Mouse (Mus musculus): ENCODE data around the gene Gm13695. TPM values are rescaled to one million over a fixed set of nuclear protein-coding genes. Genes with fewer than 3 reads are reported as not detected.
A peak's percentile ranks its signal among the peaks of the same experiment; 100 is the strongest.
"Not testable (repeated sequence)": the region's sequence is repeated elsewhere in the genome, so short reads cannot be mapped to it uniquely, and the experiment has no call there.

Gm13695 gene
- not detected for total RNA-seq (2021)
- long read RNA-seq, experiment 1 = 0 reads
- long read RNA-seq, experiment 2 = 0 reads

GRCm38 (mm10) chr2:83967013-83967412 is at the start of gene Gm13695:
Gene Gm13695 (plus strand): TSS chr2:83967313.
- not testable (repeated sequence) for DNase-seq

GRCm38 (mm10) chr2:83929478-83930088 is 37.5 kb upstream of the Gm13695 start:
- DNase-seq = no peak

GRCm38 (mm10) chr2:83940931-83941361 is 26.2 kb upstream of the Gm13695 start, which contains the start of gene Zswim2:
Gene Zswim2 (minus strand): TSS chr2:83941228.
- DNase-seq = peak; percentile 36

- DNase-seq = no peak
Observed at GRCm38 (mm10) chr2:83941378-83941777, 25.7 kb upstream of the Gm13695 start.

GRCm38 (mm10) chr2:83941792-83942191 is 25.3 kb upstream of the Gm13695 start:
- DNase-seq = no peak

- not testable (repeated sequence) for DNase-seq
Observed at GRCm38 (mm10) chr2:83955393-83955792, 11.7 kb upstream of the Gm13695 start, which contains the start of gene Gm13698. Gene Gm13698 (plus strand): TSS chr2:83955693.

- not testable (repeated sequence) for DNase-seq
Observed at GRCm38 (mm10) chr2:83961203-83961602, 5.9 kb upstream of the Gm13695 start, which contains the start of gene Gm13693. Gene Gm13693 (plus strand): TSS chr2:83961503.

- not testable (repeated sequence) for DNase-seq
Observed at GRCm38 (mm10) chr2:83972823-83973222, 5.7 kb downstream of the Gm13695 start, which contains the start of gene Gm13696. Gene Gm13696 (plus strand): TSS chr2:83973123.

GRCm38 (mm10) chr2:83978633-83979032 is 11.5 kb downstream of the Gm13695 start, which contains the start of gene Gm13694:
Gene Gm13694 (plus strand): TSS chr2:83978933.
- DNase-seq = not testable (repeated sequence)

GRCm38 (mm10) chr2:83984443-83984842 is 17.3 kb downstream of the Gm13695 start, which contains the start of gene Gm13697:
Gene Gm13697 (plus strand): TSS chr2:83984743.
- not testable (repeated sequence) for DNase-seq

- not testable (repeated sequence) for DNase-seq
Observed at GRCm38 (mm10) chr2:83990253-83990652, 23.1 kb downstream of the Gm13695 start, which contains the start of gene Gm13691. Gene Gm13691 (plus strand): TSS chr2:83990553.

GRCm38 (mm10) chr2:83993639-83994255 is 26.6 kb downstream of the Gm13695 start:
- DNase-seq = not testable (repeated sequence)

- not testable (repeated sequence) for DNase-seq
Observed at GRCm38 (mm10) chr2:83994526-83994925, 27.4 kb downstream of the Gm13695 start.

GRCm38 (mm10) chr2:84008913-84009312 is 41.8 kb downstream of the Gm13695 start:
- no peak for DNase-seq

- no peak for DNase-seq
Observed at GRCm38 (mm10) chr2:84009818-84010217, 42.7 kb downstream of the Gm13695 start.

- no peak for DNase-seq
Observed at GRCm38 (mm10) chr2:84014572-84014971, 47.5 kb downstream of the Gm13695 start.

- not testable (repeated sequence) for DNase-seq
Observed at GRCm38 (mm10) chr2:84016291-84016690, 49.2 kb downstream of the Gm13695 start.

GRCm38 (mm10) chr2:84018330-84018729 is 51.2 kb downstream of the Gm13695 start:
- no peak for DNase-seq

Other genes with a start within 250 kb of the Gm13695 start
- 10 to 100 TPM; 63.7 to 76.4 TPM for gene Itgav, start 242.9 kb upstream of the Gm13695 start, total RNA-seq (2021)
- gene Fam171b, start 154.7 kb upstream of the Gm13695 start, total RNA-seq (2021) = 1 to 10 TPM; 3.9 to 5.5 TPM
- gene Zswim2, start 26.1 kb upstream of the Gm13695 start, total RNA-seq (2021) = not detected
- gene Gm13698, start 11.6 kb upstream of the Gm13695 start, total RNA-seq (2021) = 1 to 10 TPM in 1 of 2 experiments, under 1 TPM in 1; 0.96 to 1.2 TPM
- 1 to 10 TPM in 1 of 2 experiments, under 1 TPM in 1; 0.96 to 1.2 TPM for gene Gm13693, start 5.8 kb upstream of the Gm13695 start, total RNA-seq (2021)
- 1 to 10 TPM in 1 of 2 experiments, under 1 TPM in 1; 0.96 to 1.2 TPM for gene Gm13696, start 5.8 kb downstream of the Gm13695 start, total RNA-seq (2021)
- 1 to 10 TPM in 1 of 2 experiments, under 1 TPM in 1; 0.96 to 1.2 TPM for gene Gm13694, start 11.6 kb downstream of the Gm13695 start, total RNA-seq (2021)
- 1 to 10 TPM in 1 of 2 experiments, under 1 TPM in 1; 0.96 to 1.2 TPM for gene Gm13697, start 17.4 kb downstream of the Gm13695 start, total RNA-seq (2021)
- gene Gm13691, start 23.2 kb downstream of the Gm13695 start, total RNA-seq (2021) = 1 to 10 TPM in 1 of 2 experiments, under 1 TPM in 1; 0.96 to 1.2 TPM

Measured in gastrocnemius, postnatal 10 days (tissue).